Mouse (Mus musculus) hindbrain, postnatal 0 days (tissue): ENCODE measurements around the gene Timm29. TPM values are rescaled to one million over a fixed set of nuclear protein-coding genes. Genes with fewer than 3 reads are reported as not detected.

Experiments
- ATAC-seq: fragments of 200-750 bp; cut with Nextera tagmentation; 2 replicates; pipeline ENCODE4 v1.8.0; 2017; ENCODE audit warnings: mild to moderate bottlenecking, moderate TSS enrichment, moderate library complexity
- DNase-seq: peaks from one replicate; pipeline ENCODE4 v3.0.0-alpha.2; 2015; ENCODE audit warnings: low spot score
- H3K27ac ChIP-seq: fragments of 300-500 bp; sonication (generic); 2 replicates; pipeline ENCODE4 v1.5.1; 2014; ENCODE audit warnings: mild to moderate bottlenecking
- H3K27me3 ChIP-seq: fragments of 300-500 bp; sonication (generic); 2 replicates; pipeline ENCODE4 v1.6.1; 2014; ENCODE audit warnings: low read length, mixed read lengths; ENCODE audit not compliant: insufficient read depth
- H3K36me3 ChIP-seq: fragments of 300-500 bp; sonication (generic); 2 replicates; pipeline ENCODE4 v1.6.1; 2014; ENCODE audit warnings: low read length, mixed read lengths; ENCODE audit not compliant: insufficient read depth
- H3K4me1 ChIP-seq: fragments of 300-500 bp; sonication (generic); 2 replicates; pipeline ENCODE4 v1.6.1; 2014; ENCODE audit warnings: antibody characterized with exemption, low read length, mixed read lengths; ENCODE audit not compliant: insufficient read depth
- H3K4me2 ChIP-seq: fragments of 300-500 bp; sonication (generic); 2 replicates; pipeline ENCODE4 v1.6.1; 2014; ENCODE audit warnings: low read depth, mild to moderate bottlenecking, low read length, moderate library complexity, mixed read lengths
- H3K4me3 ChIP-seq: fragments of 300-500 bp; sonication (generic); 2 replicates; pipeline ENCODE4 v1.5.1; 2014; ENCODE audit warnings: low read length
- H3K9ac ChIP-seq: fragments of 300-500 bp; sonication (generic); replicated peaks from 2 replicates; pipeline ENCODE4 v1.6.1; 2014; ENCODE audit warnings: mild to moderate bottlenecking, low read length, moderate library complexity, mixed read lengths
- H3K9me3 ChIP-seq: fragments of 300-500 bp; sonication (generic); 2 replicates; pipeline ENCODE4 v1.6.1; 2016; ENCODE audit warnings: low read length, mixed read lengths
- CTCF ChIP-seq: IDR thresholded peaks from 2 replicates; pipeline ENCODE4 v1.5.1; 2016; ENCODE audit warnings: antibody characterized with exemption, control low read depth, low read depth
- WGBS: fragments of 180-500 bp; shearing (Covaris S2); extraction: QIAGEN DNeasy Blood & Tissue Kit; methylation state at CpG from one replicate; pipeline ENCODE4 v1.1.7; 2014; 5-methylcytosine and 5-hydroxymethylcytosine counted together
- polyA plus RNA-seq: library from polyadenylated mRNA; unstranded; fragments of >200 nt; fragmentation: Nextera tagmentation; extraction: Ambion mirVana; gene quantifications from 2 replicates; pipeline ENCODE4 v1.2.1, GENCODE M21; 2015
- total RNA-seq: library from RNA; depleted of rRNA; stranded (reverse); fragments of >200 nt; gene quantifications from 2 replicates; pipeline ENCODE4 v1.2.3, GENCODE M21; 2014

The Timm29 gene
- total and polyA plus RNA-seq, 2 experiments from 2014 or later: 51.5 to 63.3 TPM

DNA sequence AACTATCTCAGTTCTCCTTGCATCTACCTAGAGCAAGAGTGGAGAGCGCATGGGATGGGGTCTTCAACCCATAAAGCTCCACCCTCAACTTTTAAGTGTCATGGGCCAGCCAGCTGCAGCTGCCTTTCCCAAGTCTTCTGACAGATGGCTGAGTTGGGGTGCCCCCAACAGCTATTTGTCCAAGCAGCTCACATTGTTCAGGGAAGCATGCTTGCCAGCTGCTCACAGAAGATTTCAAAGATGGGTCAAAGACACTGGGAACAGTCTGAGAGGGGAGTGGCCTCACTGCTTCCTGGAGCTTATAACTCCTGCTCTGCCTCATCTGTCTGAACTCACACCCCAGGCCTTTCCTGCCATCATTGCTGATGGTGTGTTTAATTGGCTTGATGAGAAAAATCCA, 16.2 kb upstream of the Timm29 start:
- H3K9ac ChIP-seq: no peak overlapping the region
- no peaks in the 10 kb centered on the region for H3K27me3 ChIP-seq
- DNase-seq: peak; percentile 53
- H3K9me3 ChIP-seq: no peaks in the 10 kb centered on the region
- H3K27ac ChIP-seq: 0 out of 2 replicates have a peak overlapping the region, but pooled peaks have one; percentile 20
- H3K4me3 ChIP-seq: no peak overlapping the region
- peaks cover 59% of the 10 kb centered on the region for H3K36me3 ChIP-seq
- H3K4me1 ChIP-seq: no peaks in the 10 kb centered on the region
- peak; percentile 69; the same call in 1 of the 2 replicates for ATAC-seq
- H3K4me2 ChIP-seq: no peak overlapping the region
- 85% methylated on average over 1 of the region's 1 CpGs for WGBS
- TF ChIP-seq CTCF: no peak

GRCm38 (mm10) chr9:21578226-21578625, 14.3 kb upstream of the Timm29 start:
- no peak overlapping the region for H3K4me3 ChIP-seq

GRCm38 (mm10) chr9:21585401-21585800, 7.1 kb upstream of the Timm29 start:
- ATAC-seq: no peak
- 100% methylated on average over 1 of the region's 1 CpGs for WGBS

More at GRCm38 (mm10) chr9:21578226-21578625, 14.3 kb upstream of the Timm29 start:
- Histone ChIP-seq H3K4me1 (no peaks in the 10 kb centered on the region), H3K4me2 (no peak overlapping the region), H3K9ac (no peak overlapping the region), H3K27me3 (no peaks in the 10 kb centered on the region), H3K36me3 (peaks cover 52% of the 10 kb centered on the region), H3K9me3 (no peaks in the 10 kb centered on the region), H3K27ac (no peak overlapping the region)
- 36% methylated on average over 3 of the region's 3 CpGs for WGBS
- DNase-seq: peak; percentile 54
- ATAC-seq: peak; percentile 50
- no peak for TF ChIP-seq CTCF

DNA sequence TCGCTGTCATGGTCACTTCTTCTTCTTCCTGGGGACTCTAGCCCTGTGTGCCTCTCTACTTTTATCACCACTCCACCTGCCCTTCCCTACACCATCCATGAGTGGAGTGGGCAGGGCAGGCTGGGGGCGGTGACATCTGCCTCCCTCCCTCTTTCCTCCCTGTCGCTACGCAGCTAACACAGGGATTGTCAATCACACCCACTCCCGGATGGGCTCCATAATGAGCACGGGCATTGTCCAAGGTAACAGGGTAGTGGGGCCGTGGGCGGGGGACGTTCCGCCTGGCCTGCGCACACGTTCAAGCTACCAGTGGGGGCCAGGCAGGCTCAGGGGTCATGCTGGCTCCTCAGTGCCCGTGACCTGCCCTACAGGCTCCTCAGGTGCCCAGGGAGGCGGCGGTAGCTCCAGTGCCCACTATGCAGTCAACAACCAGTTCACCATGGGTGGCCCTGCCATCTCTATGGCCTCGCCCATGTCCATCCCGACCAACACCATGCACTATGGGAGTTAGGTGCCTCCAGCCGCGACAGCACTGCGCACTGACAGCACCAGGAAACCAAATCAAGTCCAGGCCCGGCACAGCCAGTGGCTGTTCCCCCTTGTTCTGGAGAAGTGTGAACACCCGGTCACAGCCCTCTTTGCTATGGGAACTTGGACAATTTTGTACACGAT, 4.7 kb upstream of the Timm29 start:
- no peak for TF ChIP-seq CTCF
- no peaks in the 10 kb centered on the region for H3K9me3 ChIP-seq
- WGBS: 83% methylated on average over 23 of the region's 23 CpGs
- H3K4me1 ChIP-seq: peaks cover 5% of the 10 kb centered on the region; the same call in 1 of the 2 replicates
- H3K4me2 ChIP-seq: no peak overlapping the region
- DNase-seq (no peak), ATAC-seq (no peak)
- no peak overlapping the region for H3K9ac ChIP-seq
- H3K27ac ChIP-seq: no peak overlapping the region
- H3K4me3 ChIP-seq: no peak overlapping the region
- peaks cover 62% of the 10 kb centered on the region for H3K36me3 ChIP-seq
- H3K27me3 ChIP-seq: no peaks in the 10 kb centered on the region

More at GRCm38 (mm10) chr9:21585401-21585800, 7.1 kb upstream of the Timm29 start:
- Histone ChIP-seq H3K9ac (no peak overlapping the region), H3K4me3 (no peak overlapping the region), H3K27me3 (no peaks in the 10 kb centered on the region), H3K4me2 (no peak overlapping the region), H3K4me1 (no peaks in the 10 kb centered on the region), H3K9me3 (no peaks in the 10 kb centered on the region), H3K36me3 (peaks cover 73% of the 10 kb centered on the region), H3K27ac (no peak overlapping the region)
- no peak for DNase-seq
- no peak for TF ChIP-seq CTCF

- H3K4me1 ChIP-seq: peaks cover 5% of the 10 kb centered on the region; the same call in 1 of the 2 replicates
- no peak for ATAC-seq
- peaks cover 57% of the 10 kb centered on the region for H3K36me3 ChIP-seq
- no peak overlapping the region for H3K4me2 ChIP-seq
- WGBS: 88% methylated on average over 8 of the region's 8 CpGs
- H3K27me3 ChIP-seq: no peaks in the 10 kb centered on the region
- no peak overlapping the region for H3K4me3 ChIP-seq
- no peak overlapping the region for H3K9ac ChIP-seq
- no peaks in the 10 kb centered on the region for H3K9me3 ChIP-seq
- no peak overlapping the region for H3K27ac ChIP-seq
- no peak for DNase-seq
- TF ChIP-seq CTCF: no peak
Observed at GRCm38 (mm10) chr9:21588350-21588749, 4.2 kb upstream of the Timm29 start.

DNA sequence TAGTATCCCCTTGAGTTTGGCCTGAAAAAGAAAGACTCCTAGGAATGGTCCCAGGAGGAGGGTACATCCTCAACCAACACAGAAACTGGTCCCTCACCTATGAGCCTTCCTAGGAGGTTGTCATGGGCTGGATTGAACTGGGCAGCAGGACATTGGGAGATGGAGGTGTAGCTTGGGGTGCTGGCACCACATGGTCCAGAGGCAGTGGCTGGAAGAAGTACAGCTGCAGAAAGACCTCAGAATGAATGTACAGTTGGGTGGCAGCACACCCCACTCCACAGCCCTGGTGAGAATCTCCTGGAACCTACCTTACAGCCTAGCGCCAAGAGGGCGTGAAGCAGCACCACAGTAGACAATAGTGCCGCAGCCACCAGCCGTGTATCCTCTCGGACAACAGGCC, 3.0 kb upstream of the Timm29 start:
- Histone ChIP-seq H3K4me1 (peaks cover 5% of the 10 kb centered on the region; the same call in 1 of the 2 replicates), H3K9ac (no peak overlapping the region), H3K9me3 (no peaks in the 10 kb centered on the region), H3K36me3 (peaks cover 49% of the 10 kb centered on the region), H3K27ac (no peak overlapping the region), H3K27me3 (no peaks in the 10 kb centered on the region), H3K4me3 (no peak overlapping the region), H3K4me2 (no peak overlapping the region)
- no peak for TF ChIP-seq CTCF
- no peak for DNase-seq
- WGBS: 86% methylated on average over 5 of the region's 5 CpGs
- no peak for ATAC-seq
